Mouse (Mus musculus) heart, adult 2 months (tissue): ENCODE results near the gene Wdr45.

Experiments used
- CTCF ChIP-seq: fragments of 200-600 bp; IDR thresholded peaks from 2 replicates; pipeline ENCODE4 v1.8.1; 2022; ENCODE audit warnings: antibody characterized with exemption, mild to moderate bottlenecking, moderate library complexity
- POLR2A ChIP-seq: fragments of 200-500 bp; IDR thresholded peaks from 2 replicates; pipeline ENCODE4 v1.6.1; 2011; ENCODE audit warnings: mild to moderate bottlenecking, low read depth, low read length, control low read depth; ENCODE audit not compliant: insufficient read depth

DNA sequence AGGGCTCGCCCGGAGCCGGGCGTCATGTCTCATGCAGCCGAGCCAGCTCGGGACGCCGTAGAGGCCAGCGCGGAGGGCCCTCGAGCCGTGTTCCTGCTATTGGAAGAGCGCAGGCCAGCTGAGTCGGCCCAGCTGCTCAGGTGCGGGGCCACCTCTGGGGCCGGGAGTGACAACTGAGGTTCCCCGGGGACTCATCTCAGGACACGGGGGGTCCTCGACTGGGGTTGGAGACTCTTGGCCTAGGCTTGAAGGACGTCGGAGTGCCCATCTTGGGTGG, 48.7 kb downstream of the Wdr45 start:
- TF ChIP-seq CTCF (no peak), POLR2A (no peak)
